Mouse (Mus musculus) ovary, postnatal 10 days (tissue): ENCODE measurements at regions not wholly inside any gene's neighbourhood (a gene's known extent, or its start where the extent isn't known, plus 50 kb on each side); places are given as distances from the start of the nearest gene placed in this dataset.

ENCODE experiments used
- DNase-seq: peaks from one replicate; pipeline ENCODE4 v3.0.0; 2022; ENCODE audit warnings: low spot score

- no peak for DNase-seq
Measured at GRCm38 (mm10) chr12:12765490-12766058, 176.1 kb downstream of the Mycn start.

DNA sequence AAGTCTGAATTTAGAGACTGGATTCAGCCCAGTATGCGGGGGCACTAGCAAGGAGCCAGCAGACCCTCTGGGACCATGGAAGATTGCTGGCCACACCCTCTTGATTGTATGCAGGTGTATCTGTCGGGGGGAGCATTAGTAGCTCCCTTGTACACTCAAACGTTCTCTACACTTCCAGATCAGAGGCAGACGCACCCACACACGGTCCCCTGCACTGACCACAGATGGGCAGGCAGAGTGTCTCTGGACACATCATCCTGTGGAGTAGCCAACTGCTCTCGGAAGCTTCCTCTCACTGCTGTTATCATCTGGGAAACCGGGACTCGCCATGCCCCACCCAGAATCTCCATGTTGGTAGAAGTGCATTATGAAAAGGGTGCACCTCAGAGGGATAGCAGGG lies 176.7 kb downstream of the Mycn start:
- no peak for DNase-seq

- no peak for DNase-seq
Measured at GRCm38 (mm10) chr12:12764586-12764985, 177.1 kb downstream of the Mycn start.

DNA sequence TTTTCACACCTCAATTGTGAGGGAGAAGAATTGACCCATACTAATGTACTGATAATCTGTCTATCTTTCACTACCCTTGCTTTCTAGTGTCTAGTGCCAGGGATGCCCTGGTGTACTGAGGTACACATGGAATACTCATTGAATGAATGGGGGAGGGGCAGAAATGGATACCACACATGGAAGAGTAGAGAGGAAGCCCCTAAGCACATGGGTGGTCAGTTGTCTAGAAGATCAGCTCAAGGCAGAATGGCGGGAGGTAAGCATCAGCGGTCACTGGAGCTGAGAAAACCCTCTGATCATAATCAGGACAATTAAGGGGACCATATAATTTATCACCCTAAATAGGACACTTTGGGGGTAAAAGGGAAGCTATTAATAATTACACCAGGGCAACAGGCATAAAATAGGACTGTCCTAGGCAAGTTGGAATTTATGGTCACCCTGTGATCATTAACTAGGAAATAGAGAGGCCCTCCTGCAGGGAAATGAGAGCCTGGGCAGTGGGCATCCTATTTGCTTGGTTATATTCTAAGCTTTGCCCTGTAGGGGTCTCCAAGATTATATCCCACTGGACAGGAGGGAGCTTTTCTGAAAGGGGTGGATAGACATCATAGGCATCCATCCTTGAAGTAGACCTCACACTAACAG lies 185.3 kb downstream of the Mycn start:
- DNase-seq: no peak

DNA sequence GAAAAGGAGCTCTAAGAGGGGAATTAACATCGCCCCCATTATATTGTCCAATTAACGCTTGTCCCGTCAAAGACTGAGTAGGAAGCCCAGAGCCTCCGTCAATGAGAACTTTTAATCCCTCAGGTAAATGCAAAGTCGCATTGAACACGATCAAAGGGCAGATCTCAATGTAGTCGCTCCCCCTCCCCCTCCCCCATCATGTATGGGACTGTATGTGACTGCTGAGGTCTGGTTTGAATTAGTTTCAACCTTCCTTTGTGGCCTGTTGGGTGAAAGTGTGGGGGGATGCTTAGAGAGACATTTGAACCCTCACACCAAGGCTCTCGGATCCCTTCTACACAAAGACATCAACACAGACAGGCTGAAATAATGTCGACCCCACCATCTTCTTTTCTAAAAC lies 187.9 kb downstream of the Mycn start:
- no peak for DNase-seq

- DNase-seq: no peak
Measured at GRCm38 (mm10) chr12:12751670-12752426, 189.9 kb downstream of the Mycn start.

DNA sequence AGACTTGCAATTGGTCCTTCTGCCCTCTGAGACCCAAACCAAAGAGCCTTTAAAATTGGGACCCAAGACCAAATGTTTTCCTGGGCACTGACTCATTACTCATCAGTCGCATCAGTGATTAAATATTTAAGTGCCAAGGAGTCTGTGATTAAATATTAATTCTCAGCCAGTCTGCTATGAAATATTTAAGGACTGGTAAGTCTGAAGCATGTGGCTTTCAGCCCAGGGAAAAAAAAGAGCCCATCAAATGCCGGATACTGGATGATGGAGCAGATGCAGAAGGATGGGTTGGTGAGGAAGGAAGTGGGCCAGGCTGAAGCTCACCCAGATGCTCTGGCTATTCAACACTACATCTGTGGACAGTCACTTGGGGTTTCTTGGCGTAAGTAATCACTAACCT lies 192.0 kb downstream of the Mycn start:
- DNase-seq: no peak

- no peak for DNase-seq
Measured at GRCm38 (mm10) chr12:12746852-12747454, 194.8 kb downstream of the Mycn start.

DNA sequence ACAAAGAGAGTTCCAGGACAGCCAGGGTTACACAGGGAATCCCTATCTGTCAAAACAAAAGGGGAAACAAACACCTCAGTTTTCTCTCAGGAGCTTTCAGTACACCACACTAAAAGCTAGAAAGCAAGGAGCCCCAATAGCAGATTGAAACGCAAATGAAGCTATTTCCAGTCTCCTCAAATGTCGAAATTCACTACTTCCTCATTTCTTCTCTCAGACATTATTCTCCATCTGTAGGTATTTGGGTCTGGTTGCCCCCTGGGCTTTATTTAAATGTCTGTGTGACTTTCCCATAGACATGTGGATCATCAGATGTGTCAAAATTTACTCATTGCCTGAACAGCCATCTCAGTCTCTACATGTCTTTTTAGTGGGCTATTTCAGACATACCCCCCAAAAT lies 197.2 kb downstream of the Mycn start:
- no peak for DNase-seq

DNA sequence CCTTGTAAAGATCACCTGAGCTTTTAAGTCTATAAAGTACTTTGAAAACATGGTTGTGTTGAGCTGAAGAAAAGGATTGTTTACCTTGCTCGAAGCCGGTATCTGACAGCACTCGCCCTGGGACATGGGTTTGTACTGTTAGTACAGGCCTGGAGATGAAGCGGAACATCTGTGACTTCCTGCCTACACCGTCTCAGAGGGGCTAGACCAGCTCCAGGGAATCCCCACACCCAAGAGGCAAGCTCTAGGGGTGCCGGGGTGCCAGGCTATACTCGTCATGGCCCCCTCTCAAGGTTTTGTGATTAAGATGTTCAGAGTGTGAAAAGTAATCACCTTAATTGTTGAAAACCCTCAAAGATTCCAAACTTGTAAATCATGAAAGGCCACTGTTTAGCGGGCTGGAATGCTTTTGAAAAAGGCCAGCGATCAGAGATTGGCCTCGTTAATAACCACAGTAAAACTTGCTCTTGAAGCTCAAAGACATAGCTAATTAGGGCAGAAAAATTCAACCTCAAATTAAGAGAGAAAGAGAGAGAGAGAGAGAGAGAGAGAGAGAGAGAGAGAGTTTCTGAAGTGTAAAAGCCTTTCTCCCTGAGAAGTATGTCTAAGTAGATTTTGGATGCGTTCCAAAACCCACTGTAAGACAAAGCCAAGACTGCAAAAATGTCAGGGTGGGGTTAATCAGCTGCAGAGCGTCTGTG lies 202.9 kb downstream of the Mycn start:
- DNase-seq: no peak

- no peak for DNase-seq
Measured at GRCm38 (mm10) chr12:12725797-12726196, 215.9 kb downstream of the Mycn start.

- DNase-seq: no peak
Measured at GRCm38 (mm10) chr12:12725075-12725474, 216.6 kb downstream of the Mycn start.

GRCm38 (mm10) chr12:12723724-12724487 lies 217.8 kb downstream of the Mycn start:
- no peak for DNase-seq

- DNase-seq: no peak
Measured at GRCm38 (mm10) chr12:12722982-12723661, 218.6 kb downstream of the Mycn start.

DNA sequence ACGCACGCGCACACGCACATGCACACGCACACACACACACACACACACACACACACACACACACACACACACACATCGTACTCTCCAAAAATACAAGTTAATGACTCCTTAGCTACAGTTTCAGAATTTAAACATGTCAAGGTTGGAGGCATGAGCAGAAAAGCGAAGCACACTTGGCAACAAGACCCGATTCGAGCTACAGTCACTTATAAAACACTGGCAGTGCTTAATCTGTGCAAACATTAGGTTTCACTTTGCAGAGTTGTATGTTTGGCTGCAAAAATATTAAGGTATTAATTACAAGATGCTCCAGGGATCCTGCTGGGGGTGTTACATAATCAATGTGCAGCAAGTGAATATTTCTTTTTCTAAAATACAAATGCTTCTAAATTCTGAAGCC lies 225.0 kb downstream of the Mycn start:
- DNase-seq: no peak

DNA sequence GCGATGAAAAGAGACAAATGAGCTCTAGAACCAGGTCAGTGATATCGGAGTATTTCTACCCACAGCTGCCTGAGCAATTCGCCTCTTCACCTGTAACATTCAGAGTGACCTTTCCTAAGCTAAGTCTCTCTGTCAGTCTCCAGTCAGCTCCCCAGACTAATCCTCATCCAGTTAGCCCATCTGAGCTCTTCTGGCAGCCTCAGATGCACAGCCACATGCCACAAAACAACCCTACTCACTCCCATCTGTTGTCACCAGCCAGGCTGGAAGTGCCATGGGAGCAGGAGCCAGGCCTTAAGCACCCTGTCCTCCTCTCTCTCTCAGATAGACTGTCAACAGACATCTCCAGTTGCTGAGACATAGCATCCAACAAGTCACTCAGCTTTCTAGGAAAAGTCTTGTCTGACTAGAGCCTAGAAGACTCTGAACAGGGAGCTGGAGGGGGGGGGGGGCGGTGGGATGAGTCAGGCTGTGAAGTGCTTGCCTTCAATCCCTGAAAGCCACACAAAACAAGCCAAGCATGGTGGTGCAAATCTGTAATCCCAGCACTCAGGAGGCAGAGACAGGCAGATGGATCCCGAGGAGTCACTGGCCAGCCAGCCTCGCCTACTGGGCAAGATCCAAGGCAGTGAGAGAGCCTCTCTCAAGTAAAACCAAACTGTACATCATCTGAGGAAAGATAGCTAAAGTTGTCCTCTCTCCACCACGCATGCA lies 225.6 kb downstream of the Mycn start:
- no peak for DNase-seq

DNA sequence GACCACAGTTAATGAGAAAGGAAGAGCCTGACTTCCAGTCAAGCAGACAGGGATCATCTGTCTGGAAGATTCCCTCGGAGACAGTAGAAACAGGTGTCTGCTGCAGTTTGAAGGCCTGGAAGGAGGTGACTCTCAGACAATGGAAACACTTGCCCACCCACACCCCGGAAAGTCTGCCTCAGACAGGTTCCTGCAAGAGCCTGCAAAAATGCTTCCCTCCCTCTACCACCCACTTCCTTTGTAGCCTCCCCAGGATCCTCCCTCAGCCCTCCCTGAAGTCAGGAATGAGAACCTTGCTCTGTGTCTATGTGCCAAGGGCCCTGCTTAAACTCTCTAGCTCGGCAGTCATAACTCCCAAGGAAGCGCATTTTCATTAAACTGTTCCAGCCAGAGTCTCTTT lies 226.2 kb downstream of the Mycn start:
- DNase-seq: no peak

DNA sequence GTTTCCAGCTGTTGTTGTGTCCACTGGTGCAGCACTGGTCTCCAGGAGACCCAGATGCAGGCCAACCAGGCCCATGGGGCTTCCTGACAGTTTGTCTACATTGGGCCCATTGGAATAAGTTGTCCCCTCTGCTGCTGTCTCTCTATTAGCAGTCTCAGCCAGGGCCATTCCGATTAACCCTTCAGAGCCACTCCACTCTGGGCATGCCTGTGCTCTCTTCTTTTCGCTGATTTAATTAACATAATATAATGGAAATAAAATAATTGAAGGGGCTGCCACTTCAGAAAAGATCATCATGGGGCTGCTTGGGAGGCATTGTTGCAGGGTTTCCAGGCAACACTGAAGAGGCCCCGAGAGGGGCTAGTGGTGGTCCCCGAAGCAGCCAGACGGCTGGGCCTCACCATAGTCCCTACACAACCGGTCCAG lies 231.5 kb downstream of the Mycn start:
- DNase-seq: no peak

DNA sequence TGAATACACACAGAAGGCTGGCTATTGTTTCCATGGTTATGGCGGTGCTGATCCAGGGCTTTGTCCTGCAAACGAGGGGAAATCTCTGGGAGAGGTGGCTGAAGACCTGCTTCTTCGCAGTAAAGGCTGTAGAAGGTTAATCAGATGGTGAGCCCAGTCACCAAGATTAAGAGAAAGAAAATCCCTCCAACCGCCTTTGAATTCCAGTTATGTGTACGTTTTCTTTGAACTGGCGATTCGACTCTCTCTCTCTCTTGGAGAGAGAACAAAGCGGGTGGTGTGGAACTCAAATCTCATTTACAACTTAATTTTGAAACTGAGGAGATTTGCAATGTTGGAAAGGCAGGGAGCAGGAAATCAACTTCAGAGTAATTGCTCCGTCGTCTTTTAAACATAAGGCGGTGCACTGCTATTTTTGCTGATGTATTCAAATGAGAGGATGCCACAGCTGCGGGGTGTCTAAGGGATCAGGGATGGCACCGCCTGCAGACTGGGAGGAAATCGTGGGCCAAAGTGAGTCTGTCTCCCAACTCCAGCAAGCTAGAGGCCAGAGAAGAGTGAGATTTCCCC lies 232.7 kb downstream of the Mycn start:
- DNase-seq: no peak

DNA sequence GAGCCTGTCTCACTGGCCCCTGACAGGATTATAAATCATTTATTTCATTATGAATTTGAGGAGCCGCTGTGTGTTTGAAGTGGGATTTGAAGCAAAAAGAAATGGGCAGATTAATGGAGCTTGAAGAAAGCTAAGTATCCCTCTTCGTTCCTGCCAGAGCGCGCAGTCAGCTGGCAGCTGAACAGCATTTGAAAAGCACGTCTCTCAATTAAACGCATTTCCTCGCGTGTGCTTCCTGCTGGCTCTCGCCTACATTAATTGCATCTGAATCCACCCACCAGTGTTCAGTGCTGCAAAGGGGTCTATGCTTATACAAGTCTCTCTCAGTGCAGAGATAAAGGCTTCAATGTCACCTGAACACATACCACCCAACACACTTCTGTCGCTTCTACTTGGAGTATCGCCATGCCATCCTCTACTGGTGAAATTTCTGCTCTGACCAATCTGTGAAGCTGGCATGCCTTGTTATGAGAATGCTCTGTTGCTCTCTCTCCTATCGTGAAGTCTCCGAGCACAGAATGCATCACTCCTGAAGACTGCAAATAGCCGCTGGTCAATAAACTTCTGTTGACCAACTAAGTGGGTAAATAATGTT lies 235.3 kb downstream of the Mycn start:
- DNase-seq: no peak
